Mouse (Mus musculus) brain, embryonic 18.5 days (tissue): ENCODE results near the gene Mia3.
"Not testable (repeated sequence)": the region's sequence is repeated elsewhere in the genome, so short reads cannot be mapped to it uniquely, and the experiment has no call there.

Experiments
- DNase-seq: peaks from one replicate; pipeline ENCODE4 v3.0.0-alpha.2; 2012; ENCODE audit warnings: low read depth, low spot score

The Mia3 gene

DNA sequence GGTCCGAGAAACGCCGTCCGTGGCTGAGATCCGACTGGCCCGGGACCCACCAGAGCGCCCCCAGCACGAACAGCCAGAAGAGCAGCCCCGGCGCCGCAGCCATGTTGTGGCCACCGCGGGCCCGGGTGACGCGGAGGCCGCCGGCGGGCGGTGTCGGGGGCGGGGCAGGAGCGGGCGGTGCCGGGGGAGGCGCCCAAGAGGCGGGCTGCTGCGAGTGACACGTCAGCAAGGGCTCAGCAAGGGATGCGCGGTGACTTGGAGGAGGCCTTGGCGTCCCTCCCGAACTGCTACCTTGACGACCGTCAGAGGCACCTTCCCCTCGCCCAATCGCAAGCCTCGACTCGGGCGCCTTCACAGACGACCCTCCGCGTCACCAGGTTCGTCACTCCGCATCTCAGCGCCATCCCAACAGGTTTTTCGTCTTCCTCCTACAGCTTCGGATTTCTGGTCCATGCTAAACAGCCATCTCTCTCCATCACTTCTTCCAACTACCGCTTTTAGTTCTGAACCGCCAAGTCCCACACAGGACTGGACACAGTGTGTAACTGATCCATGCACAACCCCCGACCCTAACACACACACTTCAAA is at the start of gene Mia3:
Mia3 (minus strand) TSS at position 127 of the 588 bp plus-strand sequence.
- peak; percentile 92 for DNase-seq

DNA sequence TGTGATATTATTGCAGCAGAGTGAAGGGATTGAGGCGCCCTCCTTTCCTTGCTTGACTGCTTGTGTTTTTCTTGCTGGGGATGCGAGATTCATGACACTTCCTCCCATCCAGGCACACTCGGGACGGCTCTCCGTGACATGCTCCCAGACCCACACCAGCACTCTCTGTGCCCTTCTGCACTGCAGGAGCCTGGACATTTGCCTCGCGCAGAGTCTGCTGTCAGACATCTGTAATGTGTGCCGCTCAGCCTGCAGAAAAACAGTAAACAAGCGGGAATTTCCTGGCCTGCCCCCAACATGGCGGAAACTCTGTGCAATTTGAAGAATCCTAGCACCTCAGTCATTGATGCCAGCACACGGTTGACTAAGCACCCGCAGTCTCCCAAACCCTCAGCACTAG is 48.5 kb upstream of the Mia3 start, which contains the start of gene Hhipl2:
Hhipl2 (plus strand) TSS at position 343 of the 400 bp plus-strand sequence.
- DNase-seq = no peak

DNA sequence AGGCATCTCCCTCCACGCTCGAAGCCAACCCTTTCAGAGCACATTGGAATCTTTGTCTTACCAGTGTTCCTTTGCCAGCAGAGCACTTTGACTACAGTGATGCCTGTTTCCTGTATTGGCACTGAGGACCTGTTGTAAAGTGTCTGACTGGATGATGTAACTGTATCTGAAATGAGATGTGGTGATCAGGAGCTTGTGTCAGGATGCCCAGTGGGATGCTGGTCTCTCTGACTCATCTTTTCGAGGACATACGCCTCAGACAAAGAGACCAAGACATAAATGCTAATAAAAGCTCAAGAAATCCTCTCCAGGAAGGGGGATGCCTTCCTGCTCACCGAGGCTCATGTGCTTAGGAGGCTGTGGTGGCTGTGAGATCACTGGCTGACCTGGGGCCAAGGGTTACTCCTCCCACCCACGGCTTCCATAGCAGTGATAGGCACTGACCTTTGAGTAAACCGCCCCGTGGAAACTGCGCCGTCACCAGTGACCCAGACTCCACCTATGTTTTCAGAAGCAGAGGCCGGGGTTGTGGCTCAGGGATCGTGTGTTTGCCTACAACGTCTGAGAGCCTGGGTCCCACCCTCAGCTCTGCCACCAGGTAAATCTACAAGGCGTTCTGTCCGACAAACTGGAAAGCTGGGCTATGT is 44.9 kb upstream of the Mia3 start:
- DNase-seq = no peak

DNA sequence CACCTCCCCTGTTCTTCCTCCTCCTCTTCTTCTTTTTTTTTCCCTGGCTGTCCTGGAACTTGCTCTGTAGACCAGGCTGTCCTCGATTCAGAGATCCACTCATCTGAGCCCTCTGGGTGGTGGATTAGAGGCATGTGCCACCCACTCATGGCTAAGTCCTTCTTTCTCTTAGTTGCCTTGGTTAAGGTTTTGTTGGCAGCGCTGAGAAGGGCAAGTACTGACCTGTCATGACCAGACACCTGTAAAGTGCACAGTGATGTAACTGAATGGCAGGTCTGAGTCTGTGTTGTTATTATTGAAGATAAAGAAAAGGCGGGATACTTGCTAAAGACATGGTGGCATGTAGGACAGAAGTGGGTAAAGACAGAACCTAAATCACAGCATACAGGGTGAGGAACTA is 34.0 kb upstream of the Mia3 start:
- DNase-seq = no peak

DNA sequence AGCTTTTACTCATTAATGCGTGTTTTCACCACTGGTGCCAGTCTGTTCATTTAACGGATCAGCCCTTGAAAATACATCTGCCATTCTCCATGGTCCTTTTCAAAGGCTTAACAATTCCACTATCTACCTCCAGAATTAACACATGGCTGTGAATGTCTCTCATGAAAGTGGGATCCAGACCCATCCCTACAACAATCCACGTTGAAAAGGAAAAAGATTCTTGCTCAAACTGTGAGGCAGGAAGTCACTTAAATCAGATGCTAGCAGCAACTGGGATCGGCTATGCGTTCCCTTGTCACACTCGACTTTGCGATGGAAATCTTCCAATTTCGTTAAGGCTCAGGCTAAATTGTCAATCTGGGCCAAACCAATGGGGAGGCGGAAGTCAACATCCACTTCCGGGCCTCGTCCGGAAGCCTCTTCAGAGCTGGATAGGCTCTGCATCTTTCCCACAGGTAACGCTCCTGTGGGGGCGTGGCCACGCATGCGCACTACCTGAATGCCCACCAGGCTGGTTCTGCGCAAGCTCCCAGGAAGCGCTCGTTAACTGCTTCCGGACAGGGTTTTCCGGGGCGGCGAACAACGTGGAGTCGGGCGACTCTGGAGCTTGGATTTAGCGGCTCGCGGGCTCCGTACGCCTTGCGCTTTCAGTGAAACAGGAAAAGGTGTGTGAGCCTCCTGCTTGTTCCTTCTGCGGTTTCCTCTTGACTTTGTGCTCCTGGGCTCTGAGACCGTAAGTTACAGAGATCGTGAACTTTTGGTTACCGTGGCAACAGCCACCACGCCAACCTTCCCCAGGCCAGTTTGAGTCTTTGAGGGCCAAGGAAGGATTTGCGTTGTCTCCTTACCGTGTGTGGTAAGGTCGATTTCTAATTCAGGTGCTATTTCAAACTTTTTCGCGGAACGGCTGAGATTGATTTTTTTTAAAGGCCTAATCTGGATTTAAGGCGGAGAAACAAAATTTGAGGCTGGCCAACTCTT is 19.4 kb upstream of the Mia3 start, which contains the start of gene Taf1a:
Taf1a (plus strand) TSS at position 556 of the 981 bp plus-strand sequence.
- DNase-seq = peak; percentile 94

DNA sequence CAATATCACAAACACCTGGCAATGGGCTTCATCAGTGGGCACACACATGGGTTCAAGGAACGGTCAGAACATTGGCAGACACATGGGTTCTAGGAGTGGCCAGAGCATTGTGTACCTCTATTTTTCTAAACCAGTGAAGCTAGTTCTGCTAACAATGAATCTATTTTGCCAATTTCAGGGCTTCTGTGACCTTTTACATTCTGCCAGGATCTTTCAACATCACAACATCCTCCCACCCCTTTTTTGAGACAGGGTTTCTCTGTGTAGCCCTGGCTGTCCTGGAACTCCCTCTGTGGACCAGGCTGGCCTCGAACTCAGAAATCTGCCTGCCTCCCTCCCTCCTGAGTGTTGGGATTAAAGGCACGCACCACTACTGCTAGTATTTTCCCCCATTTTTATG is 18.1 kb upstream of the Mia3 start:
- DNase-seq = not testable (repeated sequence)

DNA sequence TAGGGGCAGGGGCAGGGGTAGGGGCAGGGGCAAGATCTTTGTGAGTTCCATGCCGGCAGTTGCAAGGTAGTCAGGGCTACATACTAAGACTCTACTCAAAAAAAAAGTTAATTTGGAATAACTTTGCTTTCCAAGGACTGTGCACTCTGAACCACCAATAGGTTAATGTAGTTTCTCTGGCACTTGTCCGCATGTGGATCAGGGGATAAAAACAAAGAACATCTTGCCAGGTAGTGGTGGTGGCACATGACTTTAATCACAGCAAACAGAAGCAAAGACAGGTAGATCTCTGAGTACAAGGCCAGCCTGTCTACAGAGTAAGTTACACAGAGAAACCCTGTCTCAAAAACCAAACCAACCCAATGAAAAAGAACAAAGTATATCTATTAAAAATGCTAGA is 13.3 kb upstream of the Mia3 start:
- no peak for DNase-seq

DNA sequence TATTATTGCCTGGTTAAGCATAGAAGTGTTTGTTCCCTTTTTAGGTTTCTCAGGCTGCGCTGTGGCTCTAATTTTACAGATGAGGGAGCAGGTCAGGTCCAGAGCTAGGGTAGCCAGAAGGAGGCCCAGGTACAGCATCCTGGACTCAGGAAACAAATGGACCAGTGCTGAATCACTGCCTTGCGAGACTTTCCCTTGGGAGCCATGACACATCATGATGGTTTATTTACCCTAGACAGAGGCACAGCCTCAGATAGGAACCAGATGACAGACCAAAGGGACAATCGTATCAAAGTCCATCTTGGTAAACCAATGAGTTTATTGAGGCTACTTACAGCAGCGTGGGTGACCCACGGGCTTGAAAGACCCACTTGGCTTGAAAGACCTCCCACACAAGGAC is 12.5 kb upstream of the Mia3 start:
- DNase-seq = no peak

DNA sequence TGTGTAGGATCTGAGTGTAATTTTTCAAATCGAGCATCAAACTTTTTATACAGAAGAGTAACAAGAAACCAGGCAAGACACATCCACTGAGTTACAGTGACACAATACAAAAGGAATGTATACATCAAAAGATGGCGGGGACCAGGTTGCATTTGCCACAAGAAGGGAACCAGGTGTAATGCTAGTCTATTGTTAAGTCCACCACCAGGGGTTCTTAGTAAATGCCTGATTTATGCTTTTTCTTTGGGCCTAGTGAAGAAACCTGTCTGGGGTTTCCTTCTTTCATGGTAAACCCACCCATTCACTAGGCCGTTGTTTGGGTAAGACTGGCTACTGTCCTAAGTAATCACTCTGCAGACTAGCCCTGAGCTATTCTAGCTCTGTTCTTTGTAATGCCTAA is 10.0 kb upstream of the Mia3 start:
- not testable (repeated sequence) for DNase-seq

DNA sequence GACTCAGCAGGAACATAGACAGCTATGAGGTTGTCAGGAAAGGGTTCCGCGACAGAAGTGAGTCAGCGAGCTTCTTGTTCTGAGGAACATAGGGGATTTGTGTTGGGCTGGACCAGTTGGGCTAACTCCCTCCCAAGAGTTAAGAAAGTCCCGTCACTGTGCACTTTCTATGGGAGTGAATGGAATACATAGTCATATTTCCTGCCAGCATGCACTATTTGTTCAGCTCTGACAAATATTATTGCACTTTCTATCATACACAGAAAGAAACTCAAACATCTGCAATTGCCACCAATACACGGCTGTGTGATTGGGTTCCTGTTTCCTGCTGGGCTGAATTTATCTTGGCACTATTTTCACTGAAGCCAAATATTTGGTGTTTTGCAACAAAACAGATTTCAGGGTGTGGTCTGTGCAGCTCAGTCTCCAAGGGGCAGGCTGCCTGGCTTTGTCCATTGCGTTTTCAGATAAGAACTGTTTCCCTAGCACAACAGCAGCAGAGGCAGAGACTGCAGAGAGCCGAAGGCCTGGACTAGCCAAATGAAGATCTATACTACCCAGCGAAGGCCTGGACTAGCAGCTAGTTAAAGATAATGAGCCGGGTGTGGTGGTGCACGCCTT is 9.1 kb upstream of the Mia3 start:
- DNase-seq = no peak

DNA sequence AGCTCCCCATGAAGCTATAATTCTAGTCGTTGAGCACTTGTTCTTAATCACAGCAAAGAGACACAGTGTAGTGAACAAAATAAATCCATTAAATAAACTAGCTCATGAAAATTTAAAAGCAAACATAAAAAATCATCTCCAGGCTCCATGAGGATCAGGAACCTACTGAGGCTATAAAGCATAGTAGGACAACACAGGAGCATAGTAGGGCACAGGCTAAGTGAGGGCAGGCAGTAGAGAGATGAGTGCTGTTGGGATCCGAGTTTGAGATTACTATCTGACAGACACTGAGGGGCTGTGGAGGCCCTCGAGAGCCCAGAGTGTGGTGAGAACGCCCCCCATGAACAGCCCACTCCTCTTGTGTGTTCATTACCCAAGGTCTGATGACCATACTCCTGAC is 7.7 kb upstream of the Mia3 start:
- DNase-seq = no peak

DNA sequence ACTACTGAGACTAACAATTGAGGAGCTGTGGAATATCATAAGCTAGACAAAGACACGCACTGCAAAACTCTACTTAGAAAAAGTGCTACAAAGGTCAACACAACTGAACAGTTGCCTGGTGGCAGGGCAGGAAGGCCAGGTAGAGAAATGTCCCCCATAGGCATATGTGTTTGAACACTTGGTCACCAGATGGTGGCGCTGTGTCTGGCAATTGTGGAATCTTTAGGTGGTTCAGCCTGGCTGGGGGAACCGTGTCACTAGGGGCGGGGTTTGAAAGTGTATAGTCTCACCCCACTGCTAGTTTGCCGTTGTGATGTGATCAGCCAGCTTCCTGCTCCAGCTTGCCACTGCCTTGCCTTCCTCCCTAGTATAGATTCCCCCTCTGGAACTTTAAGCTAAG is 5.4 kb upstream of the Mia3 start:
- no peak for DNase-seq

DNA sequence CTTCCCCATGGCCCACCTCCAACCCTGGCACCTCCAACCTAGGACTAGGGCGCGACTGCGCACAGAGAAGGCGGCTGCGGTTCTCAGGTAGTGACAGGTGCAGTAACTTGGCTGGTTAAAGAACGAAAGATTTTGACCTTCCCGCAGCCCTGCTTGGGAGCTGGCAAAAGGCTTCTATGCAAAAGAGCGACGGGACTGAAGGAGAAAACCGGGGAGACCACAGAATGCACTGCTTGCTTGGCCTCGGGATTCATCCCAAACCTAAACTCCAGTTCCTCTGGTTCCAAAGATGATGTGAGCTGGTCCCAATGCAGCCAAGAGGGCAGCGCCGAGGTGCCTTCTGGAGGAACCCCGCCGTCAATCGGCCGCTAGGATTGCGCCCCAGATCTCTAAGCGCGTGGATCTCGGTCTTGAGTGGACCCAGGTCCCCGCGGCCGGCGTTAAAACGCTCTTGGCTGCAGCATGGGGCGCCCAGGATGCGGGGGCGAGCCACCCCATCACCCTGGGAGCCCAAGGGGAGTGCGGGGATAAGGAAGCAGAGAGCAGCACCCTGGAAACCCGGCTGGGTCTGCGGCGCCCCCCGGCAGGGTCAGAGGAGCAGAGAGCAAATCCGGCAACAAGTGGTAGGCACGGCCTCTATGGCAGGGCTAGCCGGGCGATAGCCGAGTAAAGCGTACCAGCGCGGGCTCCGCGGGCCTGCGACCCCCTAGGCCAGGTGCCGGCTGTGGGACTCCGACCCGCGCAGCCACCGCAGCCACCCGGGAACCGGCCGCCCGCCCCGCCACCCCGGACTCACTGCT is 552 bp downstream of the Mia3 start:
- no peak for DNase-seq

DNA sequence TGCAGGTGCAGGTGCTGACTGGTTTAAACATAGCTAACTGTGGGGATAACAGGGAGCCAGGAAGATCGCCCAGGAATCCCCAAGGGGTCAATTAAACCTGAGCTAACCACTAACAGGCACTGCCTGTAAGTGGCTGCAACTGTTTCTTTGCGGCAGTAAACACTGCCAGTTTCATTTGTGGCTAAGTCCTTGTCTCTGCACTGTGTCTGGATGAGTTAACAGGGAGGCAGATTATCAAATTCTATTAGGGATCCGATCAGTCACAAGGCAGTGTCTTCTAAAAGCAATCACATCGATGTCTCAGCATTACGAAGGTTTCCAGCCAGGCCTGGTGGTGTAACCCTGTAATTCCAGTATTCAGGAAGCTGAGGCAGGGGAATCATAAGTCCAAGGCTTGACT is 3.0 kb downstream of the Mia3 start:
- DNase-seq = no peak

DNA sequence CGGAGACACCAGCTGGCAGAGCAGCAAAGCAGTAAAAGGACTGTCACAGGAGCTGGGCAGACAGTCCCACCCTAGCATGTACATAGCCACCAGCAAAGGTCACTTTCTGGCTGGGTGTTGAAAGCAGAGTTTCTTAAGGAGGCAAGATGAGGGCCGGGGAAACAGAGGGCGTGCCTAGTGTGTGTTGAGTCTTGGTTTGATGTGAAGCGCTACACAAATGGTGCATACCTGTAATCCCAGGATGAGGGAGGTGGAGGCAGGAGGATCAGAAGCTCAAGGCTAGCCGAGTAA is 5.8 kb downstream of the Mia3 start:
- no peak for DNase-seq

DNA sequence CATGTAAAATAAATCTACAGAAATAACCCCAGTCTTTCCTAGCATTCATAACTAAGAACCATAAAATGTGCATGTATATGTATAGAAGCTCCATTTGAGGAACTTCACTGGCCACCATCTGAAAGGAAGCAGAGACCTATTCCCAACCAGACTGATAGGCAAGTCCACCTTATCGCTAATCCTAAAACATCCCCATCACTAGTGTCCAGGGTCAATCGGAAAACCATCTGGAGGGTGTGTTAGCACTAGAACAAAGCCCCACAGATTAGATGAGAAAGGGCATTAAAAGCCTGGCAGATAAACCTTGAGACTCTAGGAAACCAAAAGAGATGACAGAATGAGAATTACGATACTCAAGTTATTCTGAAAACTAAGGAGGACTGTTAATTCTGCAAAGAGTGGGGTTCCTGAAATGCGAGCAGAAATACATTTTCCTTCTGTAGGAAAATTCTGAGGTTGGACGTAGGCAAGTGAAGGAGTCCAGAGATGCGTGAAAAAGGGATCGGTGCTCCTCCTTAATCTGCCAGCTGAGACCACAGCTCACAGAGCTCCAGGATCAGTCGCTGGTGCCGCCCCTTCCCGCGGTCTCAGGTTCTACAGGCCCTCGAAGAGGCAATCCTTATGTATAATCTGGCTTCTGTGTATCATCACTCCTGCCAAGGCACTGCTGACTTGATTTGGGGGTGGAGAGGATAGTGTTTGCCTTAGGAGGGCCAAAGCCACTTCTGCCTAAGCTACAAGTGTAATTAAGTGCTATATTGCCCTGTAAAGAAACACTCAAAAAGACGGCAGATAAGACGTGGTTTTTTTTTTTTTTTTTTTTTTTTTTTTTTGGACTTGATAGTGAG is 6.4 kb downstream of the Mia3 start:
- no peak for DNase-seq

DNA sequence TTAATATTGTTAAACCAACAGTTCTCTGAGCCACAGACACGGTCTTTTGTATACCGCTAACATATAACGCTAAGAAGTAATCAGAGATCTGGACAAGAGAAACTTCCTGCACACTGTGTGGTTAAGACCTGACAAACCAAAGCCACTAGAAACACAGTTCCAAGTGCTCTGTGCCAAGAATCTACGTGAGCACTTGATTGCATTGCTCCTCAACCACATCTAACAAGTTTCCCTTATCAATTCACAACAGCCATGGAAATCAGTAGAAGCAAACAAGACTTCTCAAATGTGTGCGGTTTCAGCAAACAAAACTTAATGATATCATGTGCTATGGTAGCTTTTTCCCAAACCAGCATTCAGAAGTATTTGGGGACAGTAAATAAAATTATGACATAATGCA is 7.1 kb downstream of the Mia3 start:
- DNase-seq = no peak

DNA sequence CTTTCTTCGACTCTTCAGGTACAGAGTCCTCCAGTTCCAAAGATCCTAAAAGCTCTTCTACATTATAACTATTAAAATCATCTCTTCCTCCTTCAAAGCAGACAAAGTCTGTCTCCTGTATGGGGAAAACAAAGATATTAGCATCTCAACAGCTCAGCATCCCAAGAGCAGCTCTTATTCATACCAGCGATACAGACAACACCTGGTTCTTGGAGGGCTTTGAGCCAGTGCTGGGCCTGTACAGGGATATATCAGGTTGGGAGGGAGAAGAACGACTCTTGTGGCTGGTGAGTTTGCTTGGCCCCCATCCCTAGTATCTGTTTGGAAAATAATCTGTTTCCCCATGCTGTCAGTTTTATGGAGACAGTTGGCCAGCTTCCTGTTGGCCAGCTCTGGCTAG is 10.5 kb downstream of the Mia3 start:
- no peak for DNase-seq

DNA sequence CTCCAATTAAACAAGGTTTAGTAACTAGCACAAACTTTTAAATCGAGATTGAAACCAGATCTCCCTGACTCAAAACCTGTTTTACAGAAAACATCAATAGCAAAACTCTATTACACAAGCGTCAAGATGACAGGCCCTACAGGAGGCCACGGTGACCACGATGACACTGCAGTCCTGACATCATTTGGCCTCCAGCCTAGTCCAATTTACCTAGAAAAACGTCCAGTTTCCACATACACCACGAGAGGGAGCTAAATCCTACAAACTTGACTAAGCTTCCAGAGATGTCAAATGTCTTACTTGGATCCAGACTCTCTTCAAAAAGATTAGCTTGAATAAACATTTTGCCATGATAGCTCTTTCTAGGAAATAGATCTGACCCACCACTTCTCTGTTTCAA is 19.5 kb downstream of the Mia3 start:
- no peak for DNase-seq

DNA sequence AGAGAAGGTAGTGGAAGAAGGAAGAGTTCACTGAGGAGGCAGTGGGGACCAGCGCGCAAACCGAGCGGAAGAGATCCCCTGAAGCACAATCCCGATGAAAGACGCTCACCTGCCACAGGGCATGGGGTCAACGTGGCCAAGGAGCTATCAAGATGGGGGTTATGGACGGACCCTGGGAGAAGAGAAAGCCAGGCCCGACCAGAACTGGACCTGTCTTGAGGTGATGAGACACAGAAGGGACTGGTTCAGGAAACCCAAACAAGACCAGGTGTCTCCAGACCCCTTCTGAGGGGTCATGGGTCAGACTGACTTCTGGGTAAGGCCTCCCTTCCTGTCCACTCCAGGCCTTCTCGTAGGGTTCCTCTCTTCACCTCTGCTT is 23.5 kb downstream of the Mia3 start:
- no peak for DNase-seq
